Mouse (Mus musculus): ENCODE results near the gene Mylk.

- TF ChIP-seq CTCF (IDR thresholded peaks at IDR 0.05; ENCODE audit: extremely low read depth, insufficient read length, insufficient replicate concordance, low read depth, low read length) (no peak), POLR2A (IDR thresholded peaks at IDR 0.05; ENCODE audit: low read depth, low read length) (no peak)
These were observed 207.2 kb downstream of the Mylk start for GRCm38 (mm10) chr16:34952254-34952653.

Data from small intestine, adult 2 months (tissue).